Mouse (Mus musculus) limb, embryonic 12.5 days (tissue): ENCODE measurements around the gene Otop3. TPM values are rescaled to one million over a fixed set of nuclear protein-coding genes. Genes with fewer than 3 reads are reported as not detected.

ENCODE experiments used
- ATAC-seq: fragments of 200-750 bp; cut with Nextera tagmentation; 2 replicates; pipeline ENCODE4 v1.8.0; 2017; ENCODE audit warnings: low read depth, moderate TSS enrichment; ENCODE audit not compliant: insufficient number of reproducible peaks, insufficient read depth, low FRiP score, low TSS enrichment
- H3K27ac ChIP-seq: fragments of 300-500 bp; sonication (generic); 2 replicates; pipeline ENCODE4 v1.5.1; 2016; ENCODE audit warnings: mild to moderate bottlenecking, moderate library complexity
- H3K27me3 ChIP-seq: fragments of 300-500 bp; sonication (generic); 2 replicates; pipeline ENCODE4 v1.6.1; 2016; ENCODE audit warnings: mild to moderate bottlenecking, moderate library complexity
- H3K36me3 ChIP-seq: fragments of 300-500 bp; sonication (generic); 2 replicates; pipeline ENCODE4 v1.6.1; 2016; ENCODE audit warnings: mild to moderate bottlenecking, moderate library complexity
- H3K4me1 ChIP-seq: fragments of 300-500 bp; sonication (generic); replicated peaks from 2 replicates; pipeline ENCODE4 v1.6.1; 2016
- H3K4me2 ChIP-seq: fragments of 300-500 bp; sonication (generic); 2 replicates; pipeline ENCODE4 v1.6.1; 2016; ENCODE audit warnings: mild to moderate bottlenecking, moderate library complexity
- H3K4me3 ChIP-seq: fragments of 300-500 bp; sonication (generic); replicated peaks from 2 replicates; pipeline ENCODE4 v1.5.1; 2016; ENCODE audit warnings: mild to moderate bottlenecking
- H3K9ac ChIP-seq: fragments of 300-500 bp; sonication (generic); replicated peaks from 2 replicates; pipeline ENCODE4 v1.6.1; 2016; ENCODE audit warnings: mild to moderate bottlenecking, moderate library complexity
- H3K9me3 ChIP-seq: fragments of 300-500 bp; sonication (generic); 2 replicates; pipeline ENCODE4 v1.6.1; 2016; ENCODE audit warnings: mild to moderate bottlenecking, moderate library complexity
- WGBS: fragments of 180-500 bp; shearing (Covaris S2); methylation state at CpG from one replicate; pipeline ENCODE4 v1.1.7; 2016; 5-methylcytosine and 5-hydroxymethylcytosine counted together
- polyA plus RNA-seq: library from polyadenylated mRNA; unstranded; fragments of >200 nt; fragmentation: Nextera tagmentation; extraction: Ambion mirVana; gene quantifications from 2 replicates; pipeline ENCODE4 v1.2.1, GENCODE M21; 2016

The Otop3 gene
- polyA plus RNA-seq, 1 experiment from 2014 or later = not detected

- Histone ChIP-seq H3K9me3 (no peaks in the 10 kb centered on the region), H3K27me3 (peaks cover 78% of the 10 kb centered on the region), H3K4me2 (no peak overlapping the region), H3K36me3 (no peaks in the 10 kb centered on the region), H3K4me3 (no peak overlapping the region), H3K27ac (no peak overlapping the region), H3K9ac (no peak overlapping the region), H3K4me1 (peaks cover 12% of the 10 kb centered on the region)
- peak; percentile 54; the same call in 1 of the 2 replicates for ATAC-seq
- 42% methylated on average over 7 of the region's 7 CpGs for WGBS
Observed at GRCm38 (mm10) chr11:115366039-115366705, 31.6 kb downstream of the Otop3 start.

- peak overlapping the region; percentile 48; the same call in 1 of the 2 replicates for H3K9ac ChIP-seq
- no peaks in the 10 kb centered on the region for H3K9me3 ChIP-seq
- no peaks in the 10 kb centered on the region for H3K36me3 ChIP-seq
- peak overlapping the region; percentile 48 for H3K4me3 ChIP-seq
- WGBS = 2% methylated on average over 26 of the region's 28 CpGs
- no peak for ATAC-seq
- H3K4me1 ChIP-seq = peaks cover 12% of the 10 kb centered on the region
- peak overlapping the region; percentile 74 for H3K4me2 ChIP-seq
- peaks cover 84% of the 10 kb centered on the region for H3K27me3 ChIP-seq
- H3K27ac ChIP-seq = no peak overlapping the region
Observed at GRCm38 (mm10) chr11:115366706-115367394, 32.3 kb downstream of the Otop3 start.

- Histone ChIP-seq H3K4me3 (peak within 1 kb of the TSS; percentile 48), H3K4me1 (peaks cover 12% of the 10 kb centered on the region), H3K27ac (no peak within 1 kb of the TSS), H3K9ac (peak within 1 kb of the TSS; percentile 48; the same call in 1 of the 2 replicates), H3K27me3 (peaks cover 91% of the 10 kb centered on the region), H3K36me3 (no peaks in the 10 kb centered on the region), H3K9me3 (no peaks in the 10 kb centered on the region), H3K4me2 (peak within 1 kb of the TSS; percentile 74)
- ATAC-seq = no peak
- WGBS = 1% methylated on average over 39 of the region's 39 CpGs
Observed at GRCm38 (mm10) chr11:115367395-115367944, 32.9 kb downstream of the Otop3 start, which contains the start of gene Hid1. Gene Hid1, minus strand, starts transcription at chr11:115367756.

GRCm38 (mm10) chr11:115370368-115370767 lies 35.8 kb downstream of the Otop3 start:
- no peaks in the 10 kb centered on the region for H3K36me3 ChIP-seq
- no peaks in the 10 kb centered on the region for H3K9me3 ChIP-seq
- ATAC-seq = no peak
- H3K27me3 ChIP-seq = peaks cover 99% of the 10 kb centered on the region
- H3K4me1 ChIP-seq = peaks cover 18% of the 10 kb centered on the region
- no peak overlapping the region for H3K9ac ChIP-seq
- WGBS = 46% methylated on average over 7 of the region's 7 CpGs
- no peak overlapping the region for H3K4me3 ChIP-seq
- H3K4me2 ChIP-seq = no peak overlapping the region
- no peak overlapping the region for H3K27ac ChIP-seq

GRCm38 (mm10) chr11:115371354-115371753 lies 36.8 kb downstream of the Otop3 start:
- ATAC-seq = no peak
- WGBS = 56% methylated on average over 8 of the region's 8 CpGs

GRCm38 (mm10) chr11:115372015-115372414 lies 37.5 kb downstream of the Otop3 start:
- Histone ChIP-seq H3K4me1 (peaks cover 13% of the 10 kb centered on the region), H3K36me3 (no peaks in the 10 kb centered on the region), H3K27me3 (peaks cover 97% of the 10 kb centered on the region), H3K9me3 (no peaks in the 10 kb centered on the region), H3K4me2 (no peak overlapping the region), H3K4me3 (no peak overlapping the region), H3K9ac (no peak overlapping the region), H3K27ac (no peak overlapping the region)
- ATAC-seq = no peak
- 69% methylated on average over 1 of the region's 1 CpGs for WGBS

More at GRCm38 (mm10) chr11:115371354-115371753, 36.8 kb downstream of the Otop3 start:
- H3K27me3 ChIP-seq = peaks cover 98% of the 10 kb centered on the region
- H3K9ac ChIP-seq = no peak overlapping the region
- no peaks in the 10 kb centered on the region for H3K9me3 ChIP-seq
- H3K27ac ChIP-seq = no peak overlapping the region
- H3K4me1 ChIP-seq = peaks cover 18% of the 10 kb centered on the region
- H3K4me2 ChIP-seq = no peak overlapping the region
- no peaks in the 10 kb centered on the region for H3K36me3 ChIP-seq
- no peak overlapping the region for H3K4me3 ChIP-seq

GRCm38 (mm10) chr11:115372737-115373136 lies 38.2 kb downstream of the Otop3 start:
- H3K4me2 ChIP-seq = no peak overlapping the region
- no peak overlapping the region for H3K27ac ChIP-seq
- no peaks in the 10 kb centered on the region for H3K9me3 ChIP-seq
- no peak overlapping the region for H3K9ac ChIP-seq
- H3K4me1 ChIP-seq = peaks cover 6% of the 10 kb centered on the region
- H3K36me3 ChIP-seq = no peaks in the 10 kb centered on the region
- no peak for ATAC-seq
- no peak overlapping the region for H3K4me3 ChIP-seq
- WGBS = 40% methylated on average over 2 of the region's 2 CpGs
- H3K27me3 ChIP-seq = peaks cover 90% of the 10 kb centered on the region

- Histone ChIP-seq H3K9ac (peak overlapping the region; percentile 32; the same call in 1 of the 2 replicates), H3K27me3 (peaks cover 78% of the 10 kb centered on the region)
Observed at GRCm38 (mm10) chr11:115373805-115374694, 39.5 kb downstream of the Otop3 start.

GRCm38 (mm10) chr11:115374695-115375425 lies 40.3 kb downstream of the Otop3 start:
- H3K27ac ChIP-seq = no peak overlapping the region

More at GRCm38 (mm10) chr11:115373805-115374694, 39.5 kb downstream of the Otop3 start:
- ATAC-seq = no peak
- peaks cover 4% of the 10 kb centered on the region; the same call in 1 of the 2 replicates for H3K9me3 ChIP-seq
- no peak overlapping the region for H3K27ac ChIP-seq
- 2% methylated on average over 30 of the region's 30 CpGs for WGBS
- peaks cover 6% of the 10 kb centered on the region for H3K4me1 ChIP-seq
- H3K4me2 ChIP-seq = peak overlapping the region; percentile 55
- H3K36me3 ChIP-seq = no peaks in the 10 kb centered on the region
- H3K4me3 ChIP-seq = peak overlapping the region; percentile 36

GRCm38 (mm10) chr11:115376722-115377121 lies 42.2 kb downstream of the Otop3 start:
- H3K36me3 ChIP-seq = no peaks in the 10 kb centered on the region
- H3K27ac ChIP-seq = no peak overlapping the region
- H3K9me3 ChIP-seq = peaks cover 4% of the 10 kb centered on the region; the same call in 1 of the 2 replicates
- H3K4me1 ChIP-seq = peaks cover 12% of the 10 kb centered on the region
- H3K4me2 ChIP-seq = no peak overlapping the region
- ATAC-seq = no peak
- peaks cover 51% of the 10 kb centered on the region for H3K27me3 ChIP-seq
- 59% methylated on average over 7 of the region's 7 CpGs for WGBS
- no peak overlapping the region for H3K9ac ChIP-seq
- no peak overlapping the region for H3K4me3 ChIP-seq

More at GRCm38 (mm10) chr11:115374695-115375425, 40.3 kb downstream of the Otop3 start:
- H3K9ac ChIP-seq = no peak overlapping the region
- H3K27me3 ChIP-seq = peaks cover 70% of the 10 kb centered on the region
- WGBS = 64% methylated on average over 12 of the region's 12 CpGs
- H3K36me3 ChIP-seq = no peaks in the 10 kb centered on the region
- no peak overlapping the region for H3K4me2 ChIP-seq
- H3K4me3 ChIP-seq = peak overlapping the region; percentile 36
- H3K9me3 ChIP-seq = peaks cover 4% of the 10 kb centered on the region; the same call in 1 of the 2 replicates
- H3K4me1 ChIP-seq = peaks cover 6% of the 10 kb centered on the region
- no peak for ATAC-seq
